Mouse (Mus musculus): ENCODE data around the gene Gsx2. TPM values are rescaled to one million over a fixed set of nuclear protein-coding genes. Genes with fewer than 3 reads are reported as not detected.

The Gsx2 gene
- polyA plus RNA-seq (2015; fragmentation: Nextera tagmentation; extraction: Ambion mirVana), result not detected in 2 replicates

DNA sequence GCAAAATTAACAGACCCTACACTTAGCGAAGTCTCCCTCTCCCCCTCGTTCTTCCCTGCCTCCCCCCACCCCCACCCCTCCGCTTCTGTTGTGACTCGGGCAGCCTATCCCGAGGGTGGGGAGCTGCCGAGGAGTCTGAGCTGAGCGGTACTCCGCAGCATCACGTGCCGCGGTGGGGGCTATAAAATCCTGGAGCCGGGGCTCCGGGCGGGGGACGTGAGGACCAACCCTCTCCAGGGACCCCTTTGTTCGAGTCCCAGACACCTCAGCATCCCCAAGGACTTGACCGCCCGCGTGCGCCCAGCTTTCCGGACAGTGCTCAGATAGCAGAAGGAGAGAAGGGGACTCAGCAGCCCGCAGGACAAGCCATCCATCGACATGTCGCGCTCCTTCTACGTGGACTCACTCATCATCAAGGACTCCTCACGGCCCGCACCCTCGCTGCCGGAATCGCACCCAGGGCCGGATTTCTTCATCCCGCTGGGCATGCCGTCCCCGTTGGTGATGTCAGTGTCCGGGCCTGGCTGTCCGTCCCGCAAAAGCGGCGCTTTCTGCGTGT, at the start of gene Gsx2:
Gsx2 (plus strand) TSS at position 219 of the 559 bp plus-strand sequence.
- Histone ChIP-seq H3K9ac (peak within 1 kb of the TSS; percentile 31; the same call in 1 of the 2 replicates), H3K27ac (no peak within 1 kb of the TSS), H3K4me2 (replicated peaks) (peak within 1 kb of the TSS; percentile 62), H3K4me3 (peak within 1 kb of the TSS; percentile 36), H3K4me1 (peaks cover 20% of the 10 kb centered on the region), H3K36me3 (no peaks in the 10 kb centered on the region), H3K27me3 (peaks cover 99% of the 10 kb centered on the region), H3K9me3 (no peaks in the 10 kb centered on the region)
- WGBS, result under 1% methylated on average over 39 of the region's 41 CpGs
- peak; percentile 28; the same call in 1 of the 2 replicates for ATAC-seq (ENCODE audit: low FRiP score, low read depth)

DNA sequence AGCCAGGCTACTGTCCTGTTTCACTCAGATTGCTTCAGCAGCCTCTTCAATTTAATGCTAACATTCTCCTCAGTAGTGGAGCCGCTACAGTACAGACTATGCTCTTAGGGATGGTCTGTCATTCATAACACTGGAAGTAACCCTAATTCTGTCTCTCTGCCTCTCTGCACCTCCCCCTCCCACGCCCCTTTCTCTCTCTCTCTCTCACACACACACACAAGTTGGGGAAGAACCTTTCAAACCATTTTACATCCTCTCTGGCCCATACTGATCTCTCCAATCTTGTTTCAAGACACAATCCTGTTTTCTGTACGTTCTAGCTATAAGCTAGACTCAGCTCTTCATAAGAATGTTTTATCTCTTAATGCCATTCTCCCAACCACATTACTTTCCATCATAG, 39.9 kb upstream of the Gsx2 start:
- ATAC-seq (ENCODE audit: low FRiP score, low read depth), result no peak
- peaks cover 3% of the 10 kb centered on the region; the same call in 1 of the 2 replicates for H3K4me1 ChIP-seq
- 92% methylated on average over 3 of the region's 3 CpGs for WGBS

DNA sequence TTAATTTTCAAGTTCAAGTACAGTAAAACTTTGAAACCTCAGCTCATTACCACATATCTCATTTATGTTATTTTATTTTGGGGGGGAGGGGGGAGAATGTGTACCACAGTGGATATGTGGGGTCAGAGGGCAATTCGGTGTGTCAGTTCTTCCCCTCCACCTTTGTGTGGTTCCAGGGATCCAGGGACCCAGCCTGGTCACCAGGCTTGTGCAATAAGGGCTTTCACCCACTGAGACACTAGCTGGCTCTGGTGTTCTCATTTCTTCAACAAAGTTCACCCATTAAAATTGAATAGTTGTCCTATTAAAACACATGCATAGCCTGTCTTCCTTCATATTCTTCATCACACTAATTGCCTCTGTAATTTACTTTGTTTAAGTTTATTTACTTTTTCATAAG, 36.1 kb upstream of the Gsx2 start:
- Histone ChIP-seq H3K4me1 (peaks cover 16% of the 10 kb centered on the region), H3K27me3 (no peaks in the 10 kb centered on the region), H3K4me3 (no peak overlapping the region), H3K4me2 (replicated peaks) (no peak overlapping the region), H3K9ac (no peak overlapping the region), H3K9me3 (no peaks in the 10 kb centered on the region), H3K36me3 (peaks cover 8% of the 10 kb centered on the region; the same call in 1 of the 2 replicates), H3K27ac (no peak overlapping the region)
- no peak for ATAC-seq (ENCODE audit: low FRiP score, low read depth)
- WGBS, result 84% methylated on average over 1 of the region's 1 CpGs

More for the DNA sequence above, 39.9 kb upstream of the Gsx2 start:
- no peak overlapping the region for H3K27ac ChIP-seq
- no peaks in the 10 kb centered on the region for H3K36me3 ChIP-seq
- no peaks in the 10 kb centered on the region for H3K27me3 ChIP-seq
- H3K4me3 ChIP-seq, result no peak overlapping the region
- no peak overlapping the region for H3K9ac ChIP-seq
- no peak overlapping the region for H3K4me2 ChIP-seq (replicated peaks)
- H3K9me3 ChIP-seq, result no peaks in the 10 kb centered on the region

DNA sequence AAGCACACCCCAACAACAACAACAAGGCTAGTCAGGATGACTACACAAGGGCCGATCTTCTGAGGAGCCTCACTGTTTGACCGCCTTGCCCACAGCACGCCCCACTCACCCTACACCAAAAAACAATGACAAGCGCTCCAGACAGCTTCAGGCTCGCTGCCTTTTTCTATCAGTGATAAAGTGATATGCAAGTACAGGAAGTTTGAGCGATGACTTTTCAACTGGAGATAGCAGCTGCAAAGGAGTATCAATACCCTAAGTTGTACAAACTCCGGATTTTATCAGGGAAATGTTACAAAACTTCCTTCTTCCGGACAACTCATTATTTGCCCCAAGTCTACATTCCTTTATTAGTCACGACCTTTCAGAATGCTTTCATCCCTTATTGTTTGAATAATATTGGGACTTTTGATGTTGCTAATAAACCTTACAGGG, 32.4 kb upstream of the Gsx2 start:
- H3K27ac ChIP-seq, result no peak overlapping the region
- H3K9ac ChIP-seq, result peak overlapping the region; percentile 99
- peaks cover 8% of the 10 kb centered on the region; the same call in 1 of the 2 replicates for H3K36me3 ChIP-seq
- peak overlapping the region; percentile 90 for H3K4me2 ChIP-seq (replicated peaks)
- ATAC-seq (ENCODE audit: low FRiP score, low read depth), result no peak
- no peaks in the 10 kb centered on the region for H3K27me3 ChIP-seq
- 58% methylated on average over 9 of the region's 9 CpGs for WGBS
- peaks cover 16% of the 10 kb centered on the region for H3K4me1 ChIP-seq
- no peaks in the 10 kb centered on the region for H3K9me3 ChIP-seq
- H3K4me3 ChIP-seq, result peak overlapping the region; percentile 98

DNA sequence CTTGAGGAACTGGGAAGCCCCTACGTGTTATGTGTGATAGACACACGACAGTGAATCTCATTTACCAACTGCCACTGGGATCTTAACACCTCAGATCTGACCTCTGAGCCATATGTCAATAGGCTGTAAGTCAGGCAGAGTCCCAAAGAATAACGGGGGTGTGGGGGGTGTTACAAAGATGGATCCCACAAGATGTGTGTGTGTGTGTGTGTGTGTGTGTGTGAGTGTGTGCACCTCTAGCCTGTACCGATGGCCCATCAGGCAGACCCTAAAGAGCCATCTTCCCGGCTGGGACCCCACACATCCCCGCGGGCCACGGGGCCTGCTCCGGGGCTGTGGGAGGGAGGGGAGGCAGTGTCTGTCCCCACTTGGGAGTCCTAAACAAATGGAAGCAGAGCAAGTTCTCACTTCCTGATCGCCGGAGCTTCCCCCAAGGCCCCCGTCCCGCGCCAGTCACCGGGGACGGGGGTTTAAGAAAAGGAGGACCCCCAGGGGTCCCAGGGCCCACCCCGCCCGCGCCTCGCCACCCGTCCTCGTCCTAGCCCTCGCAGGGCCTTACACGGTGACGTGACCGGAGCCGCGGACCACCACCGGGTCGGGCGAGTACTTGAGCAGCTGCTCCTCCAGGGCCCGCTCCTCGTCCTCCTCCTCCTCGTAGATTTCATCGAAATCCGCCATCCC, 31.6 kb upstream of the Gsx2 start:
- under 1% methylated on average over 36 of the region's 36 CpGs for WGBS
- H3K27me3 ChIP-seq, result no peaks in the 10 kb centered on the region
- H3K4me1 ChIP-seq, result peaks cover 16% of the 10 kb centered on the region
- no peaks in the 10 kb centered on the region for H3K9me3 ChIP-seq
- ATAC-seq (ENCODE audit: low FRiP score, low read depth), result peak; percentile 76
- H3K36me3 ChIP-seq, result peaks cover 8% of the 10 kb centered on the region; the same call in 1 of the 2 replicates
- H3K4me3 ChIP-seq, result peak overlapping the region; percentile 98
- H3K9ac ChIP-seq, result peak overlapping the region; percentile 99
- H3K4me2 ChIP-seq (replicated peaks), result peak overlapping the region; percentile 90
- H3K27ac ChIP-seq, result peak overlapping the region; percentile 83

DNA sequence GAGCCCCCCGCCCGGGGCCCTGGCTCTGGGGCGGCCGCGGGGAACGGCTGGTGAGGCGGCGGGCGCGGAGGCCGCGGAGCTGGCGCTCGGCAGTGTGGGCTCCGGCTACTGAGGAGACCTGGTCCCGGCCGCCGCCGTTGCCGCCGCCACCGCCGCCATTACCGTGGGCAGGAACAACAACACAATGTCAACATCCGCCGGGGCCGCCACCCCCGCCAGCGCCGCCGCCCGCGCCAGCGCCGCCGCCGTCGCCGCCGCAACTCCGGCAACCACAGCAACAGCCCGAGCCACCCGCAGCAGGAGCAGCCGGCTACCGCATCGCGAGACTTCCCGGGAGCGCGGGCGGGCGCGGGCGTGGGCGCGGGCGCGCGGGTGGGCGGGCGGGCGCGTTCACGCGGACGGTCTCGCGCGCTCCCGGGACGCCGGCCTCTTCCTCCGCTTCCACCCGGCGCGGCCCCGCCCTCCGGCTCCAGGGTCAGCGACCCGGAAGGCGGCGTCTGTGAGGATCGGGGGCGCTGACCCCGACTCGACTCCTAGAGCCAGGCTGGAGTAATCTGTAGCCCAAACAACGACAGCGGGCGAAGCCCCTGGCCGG, 31.0 kb upstream of the Gsx2 start, which contains the start of gene Chic2:
Chic2 (minus strand) TSS at position 465 of the 595 bp plus-strand sequence.
- Histone ChIP-seq H3K4me1 (peaks cover 16% of the 10 kb centered on the region), H3K27me3 (no peaks in the 10 kb centered on the region)

DNA sequence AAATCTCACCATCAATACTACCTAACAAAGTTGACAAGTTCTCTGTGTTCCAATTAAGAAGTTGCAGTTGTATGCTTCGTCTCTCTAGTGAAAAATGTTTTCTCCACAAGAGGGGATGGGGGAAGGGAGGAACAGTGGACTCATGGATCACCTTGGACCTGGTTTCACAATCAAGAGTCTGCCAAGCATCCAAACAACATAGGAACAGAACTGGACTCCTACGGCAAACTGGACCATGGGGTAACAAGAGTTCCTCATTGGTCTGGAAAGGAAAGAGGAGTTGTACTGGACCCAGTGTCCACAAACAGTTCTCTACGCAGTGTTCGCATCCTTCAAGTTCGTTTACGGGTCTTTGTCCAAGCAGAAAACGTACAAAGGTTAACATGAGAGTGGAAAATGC, 30.0 kb upstream of the Gsx2 start:
- H3K4me2 ChIP-seq (replicated peaks), result no peak overlapping the region
- no peak overlapping the region for H3K9ac ChIP-seq
- H3K27me3 ChIP-seq, result no peaks in the 10 kb centered on the region
- H3K4me3 ChIP-seq, result no peak overlapping the region
- ATAC-seq (ENCODE audit: low FRiP score, low read depth), result no peak
- H3K9me3 ChIP-seq, result no peaks in the 10 kb centered on the region
- H3K36me3 ChIP-seq, result peaks cover 8% of the 10 kb centered on the region; the same call in 1 of the 2 replicates
- WGBS, result 90% methylated on average over 7 of the region's 7 CpGs
- H3K4me1 ChIP-seq, result peaks cover 16% of the 10 kb centered on the region
- H3K27ac ChIP-seq, result no peak overlapping the region

More for the DNA sequence above, 31.0 kb upstream of the Gsx2 start, which contains the start of gene Chic2:
- ATAC-seq (ENCODE audit: low FRiP score, low read depth), result peak; percentile 91
- H3K36me3 ChIP-seq, result peaks cover 8% of the 10 kb centered on the region; the same call in 1 of the 2 replicates
- no peaks in the 10 kb centered on the region for H3K9me3 ChIP-seq
- H3K27ac ChIP-seq, result peak within 1 kb of the TSS; percentile 83
- WGBS, result under 1% methylated on average over 52 of the region's 90 CpGs
- H3K4me2 ChIP-seq (replicated peaks), result peak within 1 kb of the TSS; percentile 90
- H3K4me3 ChIP-seq, result peak within 1 kb of the TSS; percentile 98
- peak within 1 kb of the TSS; percentile 99 for H3K9ac ChIP-seq

DNA sequence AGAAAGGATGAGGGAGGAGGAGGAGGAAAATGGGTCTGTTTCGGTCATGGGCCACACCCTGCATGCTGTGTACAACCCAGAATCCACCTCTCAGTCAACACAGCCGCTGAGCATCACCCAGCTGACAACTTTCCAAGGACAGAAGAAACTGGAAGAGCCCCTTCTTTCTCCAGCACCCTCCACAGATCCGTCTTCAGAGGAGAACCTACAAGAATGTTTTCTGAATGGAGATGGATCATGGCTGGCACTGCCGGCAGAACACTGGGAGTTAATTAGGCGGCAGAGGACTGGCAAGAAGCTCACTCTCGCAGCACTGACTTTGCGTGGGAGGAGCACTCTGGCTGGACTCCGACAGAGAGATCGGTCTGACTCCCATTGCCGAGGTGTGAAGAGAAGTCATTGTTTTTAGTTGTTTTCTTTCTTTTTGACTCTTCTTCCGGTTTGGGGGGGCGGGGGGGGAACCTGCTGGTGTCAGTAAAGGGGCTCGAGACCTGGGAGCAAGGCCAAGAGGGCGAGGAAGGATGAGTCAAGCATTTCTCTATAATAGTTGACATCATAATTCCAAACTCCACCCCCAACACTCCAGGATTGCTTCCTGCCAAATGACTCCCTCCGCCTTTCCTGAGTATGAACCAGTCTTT, 28.6 kb upstream of the Gsx2 start:
- peaks cover 1% of the 10 kb centered on the region; the same call in 1 of the 2 replicates for H3K36me3 ChIP-seq
- no peak overlapping the region for H3K4me3 ChIP-seq
- no peak overlapping the region for H3K27ac ChIP-seq
- 49% methylated on average over 15 of the region's 15 CpGs for WGBS
- H3K9ac ChIP-seq, result no peak overlapping the region
- H3K4me2 ChIP-seq (replicated peaks), result no peak overlapping the region
- no peaks in the 10 kb centered on the region for H3K27me3 ChIP-seq
- H3K9me3 ChIP-seq, result no peaks in the 10 kb centered on the region
- no peak for ATAC-seq (ENCODE audit: low FRiP score, low read depth)
- peaks cover 16% of the 10 kb centered on the region for H3K4me1 ChIP-seq

DNA sequence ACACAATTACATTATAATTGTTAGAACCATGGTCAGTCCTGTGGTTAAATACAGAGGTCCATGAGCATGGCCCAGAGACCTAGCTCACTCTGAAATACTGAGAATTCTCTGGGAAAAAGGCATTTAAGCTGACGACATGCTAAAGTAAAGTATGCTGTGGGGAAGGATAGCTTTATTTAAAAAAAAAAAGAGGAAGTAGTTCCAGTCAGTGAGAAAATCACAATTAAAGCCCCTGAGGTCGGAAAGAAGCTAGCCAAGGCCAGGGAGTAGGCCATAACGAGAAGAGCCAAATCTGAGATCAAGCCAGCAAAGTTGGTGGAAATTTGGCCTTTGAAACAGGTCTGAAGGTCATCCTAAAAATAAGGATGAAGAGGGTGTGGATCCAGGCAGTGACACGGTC, 24.3 kb upstream of the Gsx2 start:
- 71% methylated on average over 4 of the region's 4 CpGs for WGBS
- H3K4me2 ChIP-seq (replicated peaks), result no peak overlapping the region
- H3K36me3 ChIP-seq, result no peaks in the 10 kb centered on the region
- H3K27me3 ChIP-seq, result no peaks in the 10 kb centered on the region
- H3K9me3 ChIP-seq, result no peaks in the 10 kb centered on the region
- no peak for ATAC-seq (ENCODE audit: low FRiP score, low read depth)
- no peaks in the 10 kb centered on the region for H3K4me1 ChIP-seq
- no peak overlapping the region for H3K4me3 ChIP-seq
- no peak overlapping the region for H3K9ac ChIP-seq
- H3K27ac ChIP-seq, result no peak overlapping the region

DNA sequence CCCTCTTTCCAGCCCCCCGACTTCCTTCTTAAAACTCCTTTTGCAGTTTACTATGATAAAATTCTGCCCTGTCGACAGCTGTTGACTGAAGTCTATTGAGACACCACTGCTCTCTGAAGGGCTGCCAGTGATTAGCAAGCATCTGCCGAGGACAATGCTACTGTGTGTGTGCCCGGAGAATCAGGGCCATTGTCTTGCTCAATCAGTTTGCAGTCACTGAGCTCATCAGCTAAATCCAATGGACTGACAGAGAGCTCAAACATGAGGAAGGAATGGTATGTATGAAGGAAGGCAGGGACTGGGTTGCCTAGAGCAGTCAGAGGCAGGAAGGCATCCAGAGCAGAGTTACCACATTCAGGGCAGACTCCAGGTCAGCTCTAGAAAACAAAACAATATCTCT, 12.2 kb upstream of the Gsx2 start:
- H3K27ac ChIP-seq, result no peak overlapping the region
- no peak overlapping the region for H3K4me3 ChIP-seq
- H3K27me3 ChIP-seq, result peaks cover 26% of the 10 kb centered on the region
- H3K4me1 ChIP-seq, result peaks cover 11% of the 10 kb centered on the region; the same call in 1 of the 2 replicates
- H3K36me3 ChIP-seq, result no peaks in the 10 kb centered on the region
- ATAC-seq (ENCODE audit: low FRiP score, low read depth), result no peak
- WGBS, result 54% methylated on average over 4 of the region's 4 CpGs
- peaks cover 6% of the 10 kb centered on the region; the same call in 1 of the 2 replicates for H3K9me3 ChIP-seq
- no peak overlapping the region for H3K4me2 ChIP-seq (replicated peaks)
- no peak overlapping the region for H3K9ac ChIP-seq

DNA sequence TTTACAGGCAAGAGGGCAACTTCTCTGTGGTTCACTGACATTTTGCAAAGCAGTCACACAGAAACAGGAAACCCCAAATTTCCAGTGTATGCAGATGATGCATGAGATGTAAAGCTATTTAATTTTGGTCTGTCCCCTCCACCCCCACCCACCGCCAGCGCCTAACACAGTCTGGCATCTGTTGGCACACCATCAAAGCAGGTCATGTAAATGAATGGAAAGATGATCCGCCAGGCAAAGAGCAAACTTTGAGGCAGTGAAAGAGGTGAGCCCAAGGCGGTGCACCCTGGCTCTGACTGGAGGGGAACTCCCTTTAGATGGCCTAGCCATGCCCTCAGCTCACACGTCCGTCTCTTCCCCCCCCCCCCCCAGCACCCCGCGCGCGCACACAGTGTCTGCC, 8.7 kb upstream of the Gsx2 start:
- 0 out of 2 replicates have a peak, but pooled peaks have one; percentile 33 for ATAC-seq (ENCODE audit: low FRiP score, low read depth)
- Histone ChIP-seq H3K9ac (peak overlapping the region; percentile 50), H3K27me3 (peaks cover 60% of the 10 kb centered on the region), H3K4me3 (peak overlapping the region; percentile 50), H3K4me2 (replicated peaks) (peak overlapping the region; percentile 84), H3K9me3 (peaks cover 6% of the 10 kb centered on the region; the same call in 1 of the 2 replicates), H3K36me3 (no peaks in the 10 kb centered on the region), H3K4me1 (peaks cover 27% of the 10 kb centered on the region), H3K27ac (no peak overlapping the region)
- WGBS, result 5% methylated on average over 7 of the region's 10 CpGs

Data from limb, embryonic 13.5 days (tissue).